Mouse (Mus musculus) thymus, postnatal 10 days (tissue): ENCODE data around the gene Abhd14a.
A peak's percentile ranks its signal among the peaks of the same experiment; 100 is the strongest.
"Not testable (repeated sequence)": the region's sequence is repeated elsewhere in the genome, so short reads cannot be mapped to it uniquely, and the experiment has no call there.

ENCODE experiments used
- DNase-seq, 2 experiments: peaks; one replicate each; pipeline ENCODE4 v3.0.0; 2021; ENCODE audit warnings: low spot score in 2 of 2

Abhd14a gene

DNA sequence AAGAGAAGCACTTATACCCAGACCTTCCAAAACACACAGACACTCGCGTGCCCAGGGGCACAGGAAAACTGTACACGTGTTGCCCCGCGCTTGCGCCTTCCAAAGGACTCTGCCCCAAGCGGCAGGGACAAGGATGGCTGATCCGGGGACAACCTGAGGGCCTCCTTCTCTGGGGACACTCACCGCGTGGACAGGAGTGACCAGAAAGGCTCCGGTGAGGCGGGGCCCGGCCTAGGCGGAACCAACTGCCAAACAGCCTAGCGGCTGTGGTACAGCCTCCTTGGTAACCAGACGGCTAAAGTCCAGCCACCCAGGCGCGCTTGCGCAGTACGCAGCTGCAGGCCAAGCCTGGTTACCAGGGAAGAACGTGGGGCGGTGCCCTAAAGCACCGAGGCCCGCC is at the start of gene Abhd14a, which contains the start of gene Abhd14b:
Gene Abhd14a, minus strand, starts transcription at position 331 of the 400 bp plus-strand sequence.
Gene Abhd14b, plus strand, starts transcription at position 112 of the 400 bp plus-strand sequence.
- DNase-seq: peak; percentile 50 to 57

DNA sequence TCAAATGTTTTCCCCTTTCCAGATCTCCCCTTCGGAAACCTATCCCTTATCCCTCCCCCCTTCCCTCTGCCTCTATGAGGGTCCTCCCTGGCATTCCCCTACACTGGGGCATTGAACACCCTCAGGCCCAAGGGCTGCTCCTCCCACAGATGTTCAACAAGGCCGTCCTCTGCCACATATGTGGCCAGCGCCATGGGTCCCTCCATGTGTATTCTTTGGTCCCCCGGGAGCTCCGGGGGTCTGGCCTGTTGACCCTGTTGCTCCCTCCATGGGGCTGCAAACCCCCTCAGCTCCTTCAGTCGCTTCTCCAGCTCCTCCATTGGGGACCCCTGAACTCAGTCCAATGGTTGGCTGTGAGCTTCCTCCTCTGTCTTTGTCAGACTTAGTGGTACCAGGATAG is 40.1 kb upstream of the Abhd14a start:
- not testable (repeated sequence) for DNase-seq

DNA sequence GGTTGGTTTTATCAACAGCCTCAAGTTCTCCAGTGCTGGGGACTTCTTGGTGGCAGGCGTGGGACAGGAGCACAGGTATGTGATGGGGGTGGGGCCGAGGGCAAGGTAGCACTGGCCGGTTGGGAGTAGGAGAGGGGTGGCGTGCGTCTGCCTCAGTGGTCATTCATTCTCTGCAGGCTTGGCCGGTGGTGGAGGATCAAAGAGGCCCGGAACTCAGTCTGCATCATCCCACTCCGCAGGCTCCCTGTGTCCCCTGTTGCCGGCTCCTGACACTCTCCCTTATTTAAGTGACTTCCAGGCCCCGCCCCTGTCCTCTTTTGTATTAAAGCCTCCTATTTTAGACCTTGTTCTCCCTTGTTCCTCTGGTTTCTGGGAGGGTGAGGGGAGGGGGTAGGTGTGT is 37.6 kb upstream of the Abhd14a start:
- DNase-seq: no peak

DNA sequence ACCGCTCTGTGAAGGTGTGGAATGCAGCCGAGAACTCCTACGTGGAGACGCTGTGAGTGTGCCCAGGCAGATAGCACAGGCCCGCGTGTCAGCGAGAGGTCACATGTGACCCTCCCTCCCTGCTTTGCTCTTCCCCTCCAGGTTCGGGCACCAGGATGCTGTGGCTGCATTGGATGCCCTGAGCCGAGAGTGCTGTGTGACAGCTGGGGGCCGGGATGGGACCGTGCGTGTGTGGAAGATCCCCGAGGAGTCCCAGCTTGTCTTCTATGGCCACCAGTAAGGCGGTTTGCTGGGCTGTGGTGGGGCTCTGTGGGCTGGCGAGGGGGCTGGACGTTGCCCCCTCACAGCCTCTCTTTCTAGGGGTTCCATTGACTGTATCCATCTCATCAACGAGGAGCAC is 36.1 kb upstream of the Abhd14a start:
- no peak for DNase-seq

DNA sequence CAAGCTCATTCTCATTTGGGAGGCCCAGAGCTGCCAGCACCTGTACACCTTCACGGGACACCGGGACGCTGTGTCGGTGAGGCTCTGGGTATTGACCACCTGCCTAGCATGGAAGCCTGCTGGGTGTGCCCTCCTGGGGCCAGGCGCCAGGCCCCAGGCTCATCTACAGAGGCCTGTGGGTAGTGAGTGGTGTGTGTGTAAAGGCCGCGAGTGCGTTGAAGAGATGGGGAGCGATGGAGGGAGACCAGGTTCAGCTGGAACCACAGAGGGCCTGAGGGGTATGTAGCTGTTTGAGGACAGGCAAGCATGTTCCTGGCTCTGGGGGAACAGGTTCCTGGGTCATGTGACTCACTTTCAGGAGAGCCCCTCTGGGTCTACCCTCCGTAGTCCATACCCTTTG is 35.7 kb upstream of the Abhd14a start:
- no peak for DNase-seq

DNA sequence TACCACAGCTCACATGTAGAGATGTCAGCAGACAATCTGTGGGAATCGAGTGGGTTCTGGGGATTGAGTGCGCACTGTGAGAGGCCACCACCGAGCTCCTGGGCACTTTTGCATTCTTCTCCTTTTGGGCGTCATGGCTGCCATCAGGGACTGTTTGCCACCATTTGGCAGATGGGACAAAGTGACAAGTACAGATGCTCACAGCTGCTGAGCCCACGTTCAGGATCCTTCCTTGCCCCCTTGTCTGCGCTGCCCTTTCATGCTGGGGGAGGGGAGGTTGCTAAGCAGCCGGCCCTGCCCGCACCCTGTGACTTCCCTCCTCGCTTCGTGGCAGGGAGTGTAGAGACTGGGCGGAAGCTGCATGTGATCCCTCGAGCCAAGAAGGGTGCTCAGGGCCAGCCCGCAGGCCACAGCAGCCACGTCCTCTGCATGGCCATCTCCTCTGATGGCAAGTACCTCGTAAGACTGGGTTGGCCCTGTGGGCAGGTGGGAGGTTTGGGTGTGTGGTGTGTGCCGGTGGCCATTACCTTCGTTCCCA is 35.2 kb upstream of the Abhd14a start:
- DNase-seq: no peak

DNA sequence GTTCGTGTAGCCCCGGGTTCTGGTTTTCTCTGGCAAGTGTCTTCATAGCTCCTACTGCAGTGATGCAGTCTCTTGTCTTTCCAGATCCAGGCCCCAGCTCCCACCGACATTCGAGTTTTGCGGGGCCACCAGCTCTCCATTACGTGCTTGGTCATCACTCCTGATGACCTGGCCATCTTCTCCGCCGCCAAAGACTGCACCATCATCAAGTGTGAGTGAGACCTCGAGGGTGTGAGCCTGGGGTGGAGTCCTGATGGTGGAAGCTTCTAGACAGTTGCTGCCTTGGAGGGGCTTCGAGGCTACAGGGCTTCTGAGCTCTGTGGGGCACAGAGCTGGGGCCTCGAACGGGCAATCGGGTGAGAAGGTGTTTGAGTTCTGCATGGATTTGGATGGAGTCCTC is 34.2 kb upstream of the Abhd14a start:
- no peak for DNase-seq

DNA sequence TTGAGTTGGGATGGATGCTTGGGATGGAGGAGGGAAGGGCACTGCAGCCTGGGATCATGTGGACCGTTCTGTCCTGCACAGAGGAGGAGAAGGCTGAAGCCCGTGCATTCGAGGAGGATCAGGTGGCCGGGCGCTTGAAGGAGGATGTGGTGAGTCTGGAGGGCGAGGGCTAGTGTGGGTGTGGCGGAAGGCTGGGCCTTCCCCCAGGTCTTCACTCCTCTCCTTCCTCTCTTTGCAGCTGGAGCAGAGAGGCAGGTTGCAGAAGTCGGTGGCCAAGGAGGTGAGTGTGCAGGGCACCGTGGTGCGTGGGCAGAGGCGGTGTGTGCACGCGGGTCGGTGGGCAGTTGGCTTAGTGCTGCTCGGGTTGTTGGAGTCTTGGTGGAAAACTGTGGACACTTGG is 33.6 kb upstream of the Abhd14a start:
- no peak for DNase-seq

DNA sequence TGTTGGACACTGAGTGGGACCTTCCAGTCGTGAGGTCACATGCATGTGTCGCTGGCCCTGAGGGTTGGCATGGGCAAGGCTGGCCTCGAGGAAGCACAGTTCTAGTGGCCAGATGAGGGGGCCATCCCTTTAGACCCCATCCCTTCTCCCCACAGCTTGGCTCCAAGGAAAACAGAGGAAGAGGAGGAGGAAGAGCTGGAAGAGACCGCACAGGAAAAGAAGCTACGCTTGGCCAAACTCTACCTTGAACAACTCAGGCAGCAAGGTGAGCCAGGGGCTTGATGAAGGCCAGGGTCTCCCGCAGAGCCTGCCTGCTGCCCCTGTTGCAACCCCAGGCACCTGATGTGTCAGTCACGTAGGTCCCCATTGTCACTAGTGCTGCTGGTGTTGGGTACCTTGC is 33.1 kb upstream of the Abhd14a start:
- DNase-seq: no peak

DNA sequence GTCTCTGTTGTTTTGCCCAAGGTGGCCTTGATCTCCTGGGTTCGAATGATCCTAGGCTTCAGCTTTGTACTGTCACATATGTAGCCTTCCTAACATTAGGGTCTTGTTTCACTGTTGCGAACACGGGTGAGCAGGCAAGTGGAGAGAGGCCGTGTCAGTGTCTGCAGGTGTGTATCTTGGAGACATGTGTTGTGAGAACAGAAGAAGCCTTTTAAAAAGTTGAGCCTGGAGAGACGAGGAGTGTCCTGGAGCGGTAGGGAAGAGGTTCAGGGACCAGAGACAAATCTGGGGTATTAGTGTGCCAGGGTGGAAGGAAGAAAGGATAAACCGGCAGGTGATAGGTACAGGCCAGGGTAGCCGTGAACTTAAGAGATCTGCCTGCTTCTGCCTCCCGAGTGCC is 30.6 kb upstream of the Abhd14a start:
- no peak for DNase-seq

DNA sequence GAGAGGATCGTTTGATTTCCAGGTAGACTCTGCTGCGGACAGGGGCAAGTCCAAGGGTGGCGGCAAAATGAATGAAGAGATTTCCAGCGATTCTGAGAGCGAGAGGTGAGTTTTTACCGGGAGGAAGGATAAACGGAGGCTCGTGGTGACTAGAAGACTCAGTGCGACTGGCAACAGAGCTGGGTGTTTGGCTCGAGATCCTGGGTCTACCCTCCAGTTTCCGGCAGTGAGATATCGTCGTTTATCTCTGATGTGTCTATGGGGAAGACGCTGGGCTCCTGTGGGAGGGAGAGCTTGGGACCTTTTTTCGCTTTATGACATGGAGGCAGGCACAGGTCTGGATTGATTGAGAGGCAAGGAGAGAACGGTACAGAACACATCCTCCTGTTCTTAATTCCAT is 30.2 kb upstream of the Abhd14a start:
- no peak for DNase-seq

DNA sequence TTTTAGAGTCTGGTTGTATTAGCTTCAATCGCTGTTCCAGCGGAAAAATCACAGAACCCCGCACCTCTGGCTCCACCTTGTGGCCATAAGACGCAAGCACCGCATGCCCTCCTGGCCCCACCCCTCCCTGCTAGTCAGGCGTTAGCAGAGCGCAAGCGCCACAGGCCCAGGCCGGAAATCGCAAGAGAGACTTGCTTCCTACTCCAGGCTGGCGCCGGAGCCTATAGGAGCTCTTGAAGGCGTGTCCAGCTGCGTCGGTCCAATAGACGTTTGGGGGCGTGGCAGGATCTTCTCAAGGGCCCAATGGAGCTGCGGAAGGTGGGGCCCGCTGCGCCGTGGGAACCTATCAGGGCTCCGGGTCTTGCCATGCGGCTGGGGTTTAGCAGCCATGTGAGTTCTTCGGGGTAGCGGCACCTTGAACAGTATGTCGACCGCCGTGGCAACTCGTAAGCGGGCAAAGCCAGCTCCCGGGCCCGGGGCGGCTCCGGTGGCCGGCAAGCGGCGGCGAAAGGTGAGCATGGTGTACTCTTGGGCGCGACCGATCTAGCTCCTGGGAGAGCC is 29.5 kb upstream of the Abhd14a start, which contains the start of gene Parp3:
Gene Parp3, minus strand, starts transcription at position 26 of the 561 bp plus-strand sequence.
- peak; percentile 96 to 99 for DNase-seq

DNA sequence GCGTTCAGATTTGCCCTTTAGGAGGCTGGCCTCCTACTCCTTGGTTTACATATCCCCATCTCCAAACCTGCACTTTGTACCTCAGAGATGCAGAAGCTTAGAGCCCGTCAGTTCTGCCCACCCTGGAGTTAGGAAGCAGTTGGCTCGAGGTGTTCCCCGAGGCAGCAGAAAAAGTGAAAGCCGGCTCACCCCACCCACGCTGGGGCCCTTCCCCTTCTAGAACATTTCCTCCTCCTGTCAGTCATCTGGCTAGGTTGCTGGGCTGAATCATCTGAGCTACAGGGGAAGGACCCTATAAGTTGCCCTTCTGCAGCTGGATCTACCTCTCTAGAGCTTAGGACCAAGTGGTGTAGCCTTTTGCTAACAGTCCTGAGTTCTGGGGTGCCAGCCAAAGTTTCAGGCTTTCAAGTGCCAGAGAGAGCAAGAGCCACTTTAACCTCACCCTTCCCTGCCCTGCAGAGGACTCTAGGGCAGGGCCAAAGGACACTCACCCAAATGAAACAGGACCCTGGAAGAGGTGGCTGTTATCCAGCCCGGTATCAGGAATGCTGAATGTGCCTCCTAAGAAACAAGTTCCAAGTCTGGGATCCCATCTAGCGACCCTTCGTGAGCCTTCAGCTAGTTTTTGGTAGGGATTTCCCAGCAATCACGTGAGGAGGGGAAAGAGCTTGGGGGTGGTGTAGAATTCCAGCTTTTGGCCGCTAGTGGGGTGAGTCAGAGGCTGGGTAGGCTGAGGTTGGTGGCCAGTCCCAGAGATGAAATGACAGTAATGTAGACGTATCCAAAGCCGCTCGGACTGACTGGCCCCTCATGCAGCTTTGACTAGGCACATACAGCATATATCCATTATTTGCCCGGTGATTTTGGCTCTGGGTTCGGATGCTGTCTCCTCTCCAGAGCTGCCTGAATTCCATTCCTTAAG is 28.8 kb upstream of the Abhd14a start:
- peak; percentile 59 to 64 for DNase-seq

DNA sequence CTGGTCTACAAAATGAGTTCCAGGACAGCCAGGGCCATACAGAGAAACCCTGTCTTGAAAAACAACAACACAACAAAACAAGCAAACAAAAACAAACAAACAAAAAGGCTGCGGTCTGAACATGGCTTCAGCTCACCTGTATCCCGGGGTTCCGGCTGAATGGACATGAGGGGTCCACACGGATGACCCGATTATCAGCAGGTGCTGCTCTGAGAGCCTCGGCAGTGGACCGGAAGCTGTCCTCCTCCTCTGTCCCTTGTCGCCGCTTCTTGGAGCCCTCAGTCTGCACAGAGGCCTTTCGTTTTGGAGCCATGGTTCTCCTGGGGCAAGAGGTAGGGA is 28.2 kb upstream of the Abhd14a start, which contains the start of gene Rrp9:
Gene Rrp9, plus strand, starts transcription at position 301 of the 339 bp plus-strand sequence.
- no peak for DNase-seq

DNA sequence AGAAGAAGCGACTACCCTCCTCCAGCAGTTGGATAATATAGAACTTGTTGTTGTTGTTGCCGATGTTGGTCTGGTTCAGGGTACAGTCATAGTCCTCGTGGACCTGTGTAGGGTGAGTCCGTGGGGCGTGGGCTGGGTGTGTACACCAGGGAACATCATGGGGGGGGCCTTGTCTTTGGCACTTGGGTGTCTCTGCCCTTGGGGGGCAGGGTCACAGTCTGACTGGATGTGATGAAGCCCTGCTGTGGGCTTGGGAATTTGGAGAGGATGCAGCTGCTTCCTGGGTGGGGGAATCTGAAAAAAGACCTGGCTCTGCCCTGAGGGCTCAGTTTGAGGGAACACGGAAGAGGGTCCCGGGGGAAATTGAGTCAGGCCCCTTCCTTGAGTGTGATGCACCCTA is 27.6 kb upstream of the Abhd14a start:
- DNase-seq: no peak

DNA sequence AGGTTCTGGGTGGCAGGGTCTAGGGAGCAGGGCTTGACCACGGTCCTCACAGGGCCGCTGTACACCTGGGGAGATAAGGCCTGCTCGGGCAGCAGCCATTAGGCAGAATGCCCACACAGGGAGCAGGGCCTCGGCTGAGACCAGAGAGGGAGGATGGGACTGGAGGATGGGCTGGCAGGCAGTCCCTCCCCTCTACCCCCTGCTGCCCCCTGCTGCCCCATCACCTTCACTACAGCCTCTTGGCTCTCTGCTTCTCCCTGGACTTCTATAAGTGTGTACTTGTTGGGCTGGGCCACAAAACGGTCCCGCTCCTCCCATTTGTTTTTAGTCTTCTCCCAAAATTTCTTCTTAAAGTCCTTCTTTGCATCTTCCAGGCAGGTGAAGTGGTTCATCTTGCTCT is 27.0 kb upstream of the Abhd14a start:
- peak; percentile 48 to 74 for DNase-seq

DNA sequence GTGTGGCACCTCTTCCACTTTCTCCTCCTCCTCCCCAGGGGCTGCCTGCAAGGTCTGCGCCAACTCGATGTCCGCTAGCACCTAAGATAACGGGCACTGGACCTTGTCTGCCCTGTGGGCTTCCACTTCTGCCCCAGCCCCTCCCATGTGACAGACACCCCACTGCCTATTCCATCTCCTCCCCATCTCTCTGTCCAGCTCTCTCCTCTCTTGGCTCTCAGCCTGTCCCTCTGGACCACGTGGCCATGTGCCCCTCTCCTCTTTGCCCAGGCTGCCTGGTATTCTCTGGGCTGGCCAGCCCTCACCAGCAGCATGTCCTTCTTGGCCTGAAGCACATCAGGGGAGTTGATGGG is 26.3 kb upstream of the Abhd14a start:
- DNase-seq: no peak

DNA sequence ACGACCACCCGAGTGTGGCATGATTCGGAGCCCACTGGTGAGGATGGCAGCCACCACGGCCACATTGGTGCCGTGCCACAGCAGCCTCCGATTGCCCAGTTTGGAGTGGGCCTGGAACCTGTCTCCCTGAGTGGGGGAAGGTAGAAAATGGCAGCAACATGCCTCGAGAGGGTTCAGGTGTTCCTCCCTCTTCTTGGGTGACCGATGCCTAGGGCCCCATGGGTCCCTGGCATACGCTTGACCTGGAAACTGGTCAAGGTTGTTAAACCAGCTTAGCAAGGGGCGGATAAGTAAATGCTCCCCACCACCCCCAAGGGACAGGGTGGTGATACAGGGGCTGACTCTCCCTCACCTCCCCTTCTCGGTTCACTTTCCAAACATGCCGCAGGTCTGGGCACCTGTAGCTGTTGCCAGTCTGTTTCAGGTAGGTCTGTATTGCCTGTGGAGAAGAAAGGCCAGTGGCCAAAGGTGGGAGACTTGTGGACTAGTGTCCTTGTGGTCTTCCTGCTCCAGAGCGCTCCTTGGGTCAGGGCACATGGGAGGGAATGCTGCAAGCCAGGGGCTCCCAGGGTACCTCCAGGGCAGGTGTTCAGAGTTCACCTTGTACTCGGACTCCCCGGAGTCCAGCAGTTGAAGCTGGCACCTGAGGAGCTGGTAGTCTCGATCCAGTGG is 25.7 kb upstream of the Abhd14a start:
- DNase-seq: no peak

DNA sequence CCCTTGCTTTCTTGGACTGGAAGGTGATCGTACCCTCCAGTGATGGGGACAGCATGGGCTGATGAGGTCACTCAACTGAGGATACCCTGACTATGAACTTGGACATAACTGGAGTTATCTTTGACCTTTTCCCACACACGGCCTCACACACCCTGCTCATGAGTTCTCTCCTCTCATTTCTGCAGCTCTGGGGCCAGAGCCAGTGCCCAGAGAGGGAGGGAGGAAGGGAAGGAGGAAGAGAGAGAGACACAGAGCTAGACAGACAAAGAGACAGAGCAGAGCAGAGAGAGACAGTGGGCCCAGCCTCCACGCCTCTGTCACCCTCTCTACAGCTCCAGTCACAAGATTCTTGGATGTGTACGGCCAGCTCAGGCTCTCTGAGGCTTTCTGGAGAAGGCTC is 24.8 kb upstream of the Abhd14a start:
- DNase-seq: no peak

DNA sequence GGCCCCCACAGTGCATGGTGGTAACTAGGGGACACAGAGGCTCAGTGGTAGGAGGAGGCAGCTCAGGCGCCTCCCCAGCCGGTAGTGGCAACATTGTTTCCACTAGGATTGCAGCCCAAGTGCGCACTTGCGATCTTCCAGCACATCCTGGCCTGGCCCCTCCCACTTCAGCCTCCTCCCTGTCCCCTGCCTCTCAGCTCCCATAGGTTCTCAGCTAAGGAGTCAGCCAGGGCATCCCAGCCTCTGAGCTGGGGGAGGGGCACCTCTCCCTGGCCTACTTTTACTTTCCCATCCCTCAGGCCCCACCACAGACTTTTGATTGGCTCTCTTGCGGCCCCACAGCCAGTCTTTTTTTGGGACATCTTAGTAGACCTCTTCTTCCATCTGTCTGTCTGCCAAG is 24.4 kb upstream of the Abhd14a start:
- no peak for DNase-seq

DNA sequence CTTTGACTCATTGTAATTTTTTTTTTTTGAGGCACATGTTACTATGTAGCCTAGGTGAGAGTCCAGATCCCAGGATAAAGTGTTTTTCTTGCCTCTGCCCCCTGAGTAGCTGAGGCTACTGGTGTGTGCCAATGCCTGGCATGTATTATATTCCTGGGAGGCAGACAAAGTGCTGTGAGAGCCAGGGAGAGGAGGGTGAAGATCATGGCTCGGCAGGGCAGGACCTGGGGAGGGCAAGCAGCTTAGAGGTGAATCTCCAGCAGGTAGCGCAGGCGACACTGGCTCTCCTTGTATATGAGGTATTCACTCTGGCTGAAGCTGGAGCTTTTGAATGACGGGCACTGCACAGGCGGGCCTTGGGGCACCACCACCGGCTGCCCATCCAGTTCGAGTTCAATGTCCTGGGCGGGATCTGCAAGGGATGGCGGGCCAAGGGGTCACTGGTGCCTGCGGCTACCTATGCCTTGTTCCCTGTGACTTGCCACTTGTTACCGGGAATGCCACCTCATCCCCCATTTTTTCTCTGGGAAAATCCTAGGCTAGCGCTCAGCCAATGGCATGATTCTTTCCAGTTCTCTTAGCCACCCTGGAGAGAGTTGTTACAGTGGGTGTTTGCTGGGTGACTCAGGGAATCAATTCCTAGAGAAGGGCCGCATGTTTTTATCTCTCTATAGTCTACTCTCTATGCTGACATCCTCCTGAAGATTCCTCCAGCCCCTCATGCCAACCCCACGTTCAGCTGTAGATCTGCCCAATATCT is 23.7 kb upstream of the Abhd14a start:
- DNase-seq: no peak

DNA sequence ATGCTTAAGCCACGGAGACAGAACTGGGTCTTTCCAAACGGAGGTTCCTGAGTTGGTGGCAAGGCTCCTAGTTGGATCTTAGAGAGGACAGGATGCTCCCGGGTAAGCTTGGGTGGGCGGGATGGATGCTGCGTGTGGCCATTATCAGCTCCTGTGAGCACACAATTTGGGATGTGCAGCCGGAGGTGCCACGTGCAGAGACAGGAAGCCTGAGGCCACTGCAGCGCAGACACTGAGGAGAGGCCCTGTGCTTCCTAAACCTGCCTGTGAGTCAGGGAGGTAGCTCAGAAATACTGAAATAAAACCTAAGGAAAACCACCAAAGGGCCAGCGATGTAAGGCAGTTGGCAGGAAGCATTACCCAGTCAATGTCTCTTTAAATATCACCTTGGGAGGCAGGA is 22.3 kb upstream of the Abhd14a start:
- DNase-seq: no peak
